23 mouse cellular contexts compared by ENCODE assay signal in genomic region chr17:44508198-44508715, GRCm38 (mm10).
A peak's percentile ranks its signal among the peaks of the same experiment; 100 is the strongest.
DNase-seq lines count a peak whose midpoint lies in the region; ATAC-seq and TF ChIP-seq lines count a peak whose summit lies in the region.
"Had no signal": no experiment of that assay in that cellular context is flagged by ENCODE, and none has a peak within 500 bp of the region (broad histone marks: within the 10 kb centered on the region; RNA-seq: fewer than 3 reads in every experiment).

No protein-coding gene starts in this region.

- 0 out of 2 replicates have a peak, but pooled peaks have one; percentile 41 for ATAC-seq in embryonic facial prominence, embryonic 12.5 days (ENCODE audit: insufficient number of reproducible peaks, insufficient read depth, low FRiP score, low TSS enrichment)
- ATAC-seq in heart, embryonic 12.5 days (ENCODE audit: insufficient number of reproducible peaks, low FRiP score), result no peak
- ATAC-seq: forebrain, embryonic 16.5 days; liver, postnatal 0 days; midbrain, embryonic 13.5 days had no signal

- H3K9ac ChIP-seq in embryonic facial prominence, embryonic 12.5 days, result no peak overlapping the region
- H3K9ac ChIP-seq in heart, embryonic 12.5 days, result no peak overlapping the region
- H3K9ac ChIP-seq: embryonic facial prominence, embryonic 15.5 days; heart, embryonic 13.5 days; hindbrain, embryonic 12.5 days; liver, postnatal 0 days; midbrain, embryonic 13.5 days had no signal

- H3K4me3 ChIP-seq in embryonic facial prominence, embryonic 12.5 days, result no peak overlapping the region
- no peak overlapping the region for H3K4me3 ChIP-seq in embryonic facial prominence, embryonic 10.5 days
- no peak overlapping the region for H3K4me3 ChIP-seq in myocyte
- H3K4me3 ChIP-seq in heart, embryonic 12.5 days, result no peak overlapping the region
- H3K4me3 ChIP-seq in layer of hippocampus, adult 2 months, result no peak overlapping the region
- H3K4me3 ChIP-seq: embryonic facial prominence, embryonic 15.5 days; heart, embryonic 13.5 days; hindbrain, embryonic 12.5 days; midbrain, embryonic 13.5 days had no signal

- H3K4me1 ChIP-seq in embryonic facial prominence, embryonic 12.5 days, result peaks cover 16% of the 10 kb centered on the region; the same call in 1 of the 2 replicates
- H3K4me1 ChIP-seq in embryonic facial prominence, embryonic 10.5 days, result peaks cover 35% of the 10 kb centered on the region
- H3K4me1 ChIP-seq in heart, embryonic 12.5 days (replicated peaks), result no peaks in the 10 kb centered on the region
- H3K4me1 ChIP-seq: embryonic facial prominence, embryonic 15.5 days; heart, embryonic 13.5 days had no signal

- no peak for TF ChIP-seq CTCF in brain, embryonic 14.5 days (IDR thresholded peaks at IDR 0.05; ENCODE audit: borderline replicate concordance, extremely low read depth, insufficient read depth, insufficient read length)
- no peak for TF ChIP-seq CTCF in layer of hippocampus, adult 2 months (conservative IDR thresholded peaks at IDR 0.05)

- 68% methylated on average over 7 of the region's 7 CpGs for WGBS in embryonic facial prominence, embryonic 12.5 days
- WGBS in embryonic facial prominence, embryonic 10.5 days, result 66% methylated on average over 7 of the region's 7 CpGs
- WGBS in heart, embryonic 12.5 days, result 66% methylated on average over 7 of the region's 7 CpGs

- no peak for TF ChIP-seq POLR2A in brain, embryonic 14.5 days (IDR thresholded peaks at IDR 0.05; ENCODE audit: borderline replicate concordance, extremely low read depth, insufficient read depth, insufficient read length, poor library complexity, severe bottlenecking)
- TF ChIP-seq POLR2A in myocyte (IDR thresholded peaks at IDR 0.05; ENCODE audit: insufficient read length, low read depth), result peak; percentile 35

- no peak overlapping the region for H3K4me2 ChIP-seq in embryonic facial prominence, embryonic 12.5 days (replicated peaks)
- H3K4me2 ChIP-seq in myocyte (ENCODE audit: low read depth), result peak overlapping the region; percentile 50
- no peak overlapping the region for H3K4me2 ChIP-seq in heart, embryonic 12.5 days
- H3K4me2 ChIP-seq: embryonic facial prominence, embryonic 15.5 days; heart, embryonic 13.5 days; hindbrain, embryonic 12.5 days; liver, embryonic 11.5 days; midbrain, embryonic 13.5 days had no signal

- H3K36me3 ChIP-seq in embryonic facial prominence, embryonic 12.5 days, result no peaks in the 10 kb centered on the region
- H3K36me3 ChIP-seq in embryonic facial prominence, embryonic 10.5 days (replicated peaks), result no peaks in the 10 kb centered on the region
- H3K36me3 ChIP-seq in myocyte (ENCODE audit: control insufficient read depth, insufficient read depth), result no peaks in the 10 kb centered on the region
- no peaks in the 10 kb centered on the region for H3K36me3 ChIP-seq in heart, embryonic 12.5 days
- H3K36me3 ChIP-seq: embryonic facial prominence, embryonic 15.5 days; heart, embryonic 13.5 days; hindbrain, embryonic 12.5 days; midbrain, embryonic 13.5 days had no signal

- no peak overlapping the region for H3ac ChIP-seq in myocyte (ENCODE audit: control insufficient read depth, insufficient read length)

- no peaks in the 10 kb centered on the region for H3K79me2 ChIP-seq in myocyte (ENCODE audit: control insufficient read depth, insufficient read depth)

- no peaks in the 10 kb centered on the region for H3K9me3 ChIP-seq in embryonic facial prominence, embryonic 12.5 days
- H3K9me3 ChIP-seq in embryonic facial prominence, embryonic 10.5 days, result no peaks in the 10 kb centered on the region
- H3K9me3 ChIP-seq in heart, embryonic 12.5 days (replicated peaks), result no peaks in the 10 kb centered on the region; the same call in 1 of the 2 replicates
- H3K9me3 ChIP-seq: embryonic facial prominence, embryonic 15.5 days; heart, embryonic 13.5 days; hindbrain, embryonic 12.5 days; midbrain, embryonic 13.5 days had no signal

- H3K27me3 ChIP-seq in embryonic facial prominence, embryonic 12.5 days, result peaks cover 3% of the 10 kb centered on the region; the same call in 1 of the 2 replicates
- H3K27me3 ChIP-seq in embryonic facial prominence, embryonic 10.5 days (replicated peaks; ENCODE audit: low read depth, poor library complexity, severe bottlenecking), result peaks cover 32% of the 10 kb centered on the region
- no peaks in the 10 kb centered on the region for H3K27me3 ChIP-seq in myocyte (ENCODE audit: control insufficient read depth, insufficient read depth, insufficient read length)
- no peaks in the 10 kb centered on the region; the same call in 1 of the 2 replicates for H3K27me3 ChIP-seq in heart, embryonic 12.5 days (replicated peaks)
- H3K27me3 ChIP-seq: embryonic facial prominence, embryonic 15.5 days; heart, embryonic 13.5 days; midbrain, embryonic 13.5 days had no signal

- H3K27ac ChIP-seq in embryonic facial prominence, embryonic 12.5 days, result no peak overlapping the region
- H3K27ac ChIP-seq in embryonic facial prominence, embryonic 10.5 days (replicated peaks), result no peak overlapping the region
- H3K27ac ChIP-seq in heart, embryonic 12.5 days (ENCODE audit: poor library complexity, severe bottlenecking), result no peak overlapping the region
- H3K27ac ChIP-seq in layer of hippocampus, adult 2 months, result no peak overlapping the region
- H3K27ac ChIP-seq: embryonic facial prominence, embryonic 15.5 days; heart, embryonic 13.5 days; hindbrain, embryonic 12.5 days; midbrain, embryonic 13.5 days had no signal

- no peak for DNase-seq in embryonic facial prominence, embryonic 10.5 days (ENCODE audit: low spot score)
- DNase-seq in brain, embryonic 14.5 days (ENCODE audit: low read depth), result peak; percentile 10
- peak; percentile 29 to 33 for DNase-seq in thymus, postnatal 10 days (ENCODE audit: low spot score in 2 of 2)
- no peak for DNase-seq in layer of hippocampus, adult 2 months (ENCODE audit: low spot score in 2 of 2)
- DNase-seq in MN1 (ENCODE audit: low spot score), result no peak
- DNase-seq: cerebellum, adult 11-12 months; gastrocnemius, postnatal 25 days; heart, adult 18-20 months; heart, postnatal 14 days; kidney, adult 9 months; kidney, postnatal 25 days; liver, postnatal 0 days; lung, postnatal 10 days; right cerebral cortex, postnatal 25 days had no signal

TF ChIP-seq in myocyte, 11 proteins besides CTCF, POLR2A, EP300 and RAD21:
- TF ChIP-seq TCF3 (IDR thresholded peaks at IDR 0.05; ENCODE audit: insufficient read length, low read depth) (peak; percentile 100), CEBPB (IDR thresholded peaks at IDR 0.05; ENCODE audit: insufficient read depth, poor library complexity, severe bottlenecking) (0 out of 2 replicates have a peak, but pooled peaks have one; percentile 9), MYOD1 (IDR thresholded peaks at IDR 0.05; ENCODE audit: control insufficient read depth in 1 of 3, insufficient read length in 2 of 3, low read depth in 2 of 3) (peak; percentile 97 to 100 (median 100)), POLR2AphosphoS2 (IDR thresholded peaks at IDR 0.05; ENCODE audit: insufficient read length, low read depth) (no peak), REST (IDR thresholded peaks at IDR 0.05; ENCODE audit: insufficient read depth, insufficient read length) (peak; percentile 32), TCF12 (IDR thresholded peaks at IDR 0.05; ENCODE audit: insufficient read depth, poor library complexity, severe bottlenecking) (peak; percentile 99), MYOG (IDR thresholded peaks at IDR 0.05; ENCODE audit: control insufficient read depth in 1 of 3, insufficient read depth in 1 of 3, insufficient read length in 2 of 3, low read depth in 2 of 3) (peak; percentile 99 to 100 (median 100)), MAX (IDR thresholded peaks at IDR 0.05; ENCODE audit: low read depth) (no peak), SRF (IDR thresholded peaks at IDR 0.05; ENCODE audit: control insufficient read depth, insufficient read length, low read depth) (no peak)

Comparison
In these comparisons a context has a peak if more than half of its experiments do, and no peak if none do; other contexts are left out.
1. DNase-seq: peak in brain, embryonic 14.5 days (single experiment) and thymus, postnatal 10 days (2 of 2); none in embryonic facial prominence, embryonic 10.5 days (single experiment), layer of hippocampus, adult 2 months (0 of 2) and MN1 (single experiment).